Mouse (Mus musculus): ENCODE results near the gene Tmem50b.
"Not testable (repeated sequence)": the region's sequence is repeated elsewhere in the genome, so short reads cannot be mapped to it uniquely, and the experiment has no call there.

Gene Tmem50b

GRCm38 (mm10) chr16:91538513-91538912 is 59.1 kb downstream of the Tmem50b start:
- no peak for ATAC-seq (ENCODE audit: low TSS enrichment)

DNA sequence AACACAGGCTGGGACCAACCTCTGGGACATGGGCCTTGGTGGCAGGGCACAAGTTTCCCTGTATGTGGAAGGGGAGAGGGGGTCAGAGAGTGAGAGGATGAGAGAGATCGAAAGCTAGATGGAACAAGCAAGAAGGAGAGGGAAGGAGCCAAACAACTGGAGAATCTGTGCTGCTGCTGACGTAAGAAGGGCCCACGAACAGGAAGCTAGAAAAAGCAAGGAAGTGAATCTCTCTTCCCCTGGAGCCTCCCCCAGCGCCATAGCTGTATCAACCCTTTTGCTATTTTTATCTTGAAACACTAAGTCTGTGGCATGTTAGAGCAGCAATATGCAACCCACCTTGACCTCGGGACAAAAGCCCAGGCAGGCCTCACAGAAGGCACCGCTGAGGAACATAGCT is 59.5 kb downstream of the Tmem50b start:
- ATAC-seq (ENCODE audit: low TSS enrichment): no peak

GRCm38 (mm10) chr16:91537065-91537464 is 60.5 kb downstream of the Tmem50b start:
- ATAC-seq (ENCODE audit: low TSS enrichment): no peak

GRCm38 (mm10) chr16:91536372-91536771 is 61.2 kb downstream of the Tmem50b start:
- no peak for ATAC-seq (ENCODE audit: low TSS enrichment)

- ATAC-seq (ENCODE audit: low TSS enrichment): no peak
Measured at GRCm38 (mm10) chr16:91534888-91535287, 62.7 kb downstream of the Tmem50b start.

GRCm38 (mm10) chr16:91534477-91534876 is 63.1 kb downstream of the Tmem50b start:
- ATAC-seq (ENCODE audit: low TSS enrichment): 0 out of 2 replicates have a peak, but pooled peaks have one; percentile 66

DNA sequence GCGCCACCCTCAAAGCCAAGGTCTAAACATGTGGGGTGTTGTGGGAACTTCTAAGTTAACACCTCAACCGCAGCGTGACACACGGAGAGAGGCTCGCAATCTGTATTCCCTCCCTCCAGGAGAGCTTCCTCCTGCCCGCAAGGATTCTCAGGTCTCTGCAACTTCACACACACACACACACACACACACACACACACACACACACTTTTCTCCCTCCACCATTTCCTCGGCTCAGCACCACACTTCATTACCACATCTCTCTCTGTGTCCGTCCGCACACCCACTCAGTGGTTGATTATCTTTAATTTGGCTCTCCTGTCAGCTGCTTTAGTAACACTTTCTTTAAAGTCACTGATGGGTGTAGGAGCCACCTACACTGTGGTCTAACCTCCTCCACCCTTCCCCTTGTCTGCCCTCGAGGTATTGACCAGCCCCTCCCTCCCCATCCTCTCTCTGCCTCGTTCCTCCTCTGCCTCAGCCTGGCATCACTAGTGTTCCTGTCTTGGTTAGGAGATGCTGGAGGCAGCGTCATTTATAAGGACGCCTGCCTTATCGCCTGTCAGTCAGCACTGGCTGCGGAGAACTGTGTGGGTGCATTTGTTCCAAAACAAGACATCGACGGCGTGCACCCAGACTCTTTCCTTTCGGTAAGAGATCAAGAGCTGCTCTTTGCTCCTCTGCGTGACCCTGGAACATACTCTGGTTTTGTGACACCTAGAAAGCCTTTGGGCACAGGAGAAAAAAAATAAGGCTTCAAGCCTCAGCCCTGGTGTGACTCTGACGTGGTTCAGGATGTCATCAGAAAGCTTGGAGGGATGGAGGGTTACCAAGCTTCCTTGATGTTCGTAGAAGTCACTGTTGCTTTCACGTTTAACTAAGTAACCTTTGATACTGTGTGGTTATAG is 64.3 kb downstream of the Tmem50b start:
- ATAC-seq (ENCODE audit: low TSS enrichment): peak; percentile 44; the same call in 1 of the 2 replicates

GRCm38 (mm10) chr16:91532429-91532828 is 65.2 kb downstream of the Tmem50b start:
- ATAC-seq (ENCODE audit: low TSS enrichment): no peak

- no peak for ATAC-seq (ENCODE audit: low TSS enrichment)
Measured at GRCm38 (mm10) chr16:91531856-91532255, 65.7 kb downstream of the Tmem50b start.

GRCm38 (mm10) chr16:91530830-91531229 is 66.8 kb downstream of the Tmem50b start:
- not testable (repeated sequence) for ATAC-seq (ENCODE audit: low TSS enrichment)

DNA sequence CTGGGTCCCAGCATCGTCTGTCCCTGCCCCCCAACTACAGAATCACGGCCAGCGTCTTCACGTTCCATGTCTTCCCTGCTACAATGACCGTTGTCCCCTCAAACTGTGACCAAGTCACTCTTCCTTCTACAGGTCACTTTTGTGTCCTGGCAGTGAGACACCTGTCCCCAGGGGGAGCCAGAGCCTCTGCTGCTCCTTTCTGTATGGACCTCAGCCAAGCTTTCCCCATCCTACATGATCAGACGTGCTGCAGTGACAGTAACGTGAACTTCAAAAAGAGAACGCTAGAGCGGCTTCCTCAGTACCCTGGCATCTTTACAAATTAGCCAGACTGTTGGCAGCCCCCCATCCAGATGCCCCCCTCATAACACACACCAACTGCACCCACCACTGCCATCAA is 69.0 kb downstream of the Tmem50b start:
- no peak for ATAC-seq (ENCODE audit: low TSS enrichment)

- ATAC-seq (ENCODE audit: low TSS enrichment): no peak
Measured at GRCm38 (mm10) chr16:91527500-91527899, 70.1 kb downstream of the Tmem50b start.

- ATAC-seq (ENCODE audit: low TSS enrichment): no peak
Measured at GRCm38 (mm10) chr16:91527051-91527450, 70.5 kb downstream of the Tmem50b start.

DNA sequence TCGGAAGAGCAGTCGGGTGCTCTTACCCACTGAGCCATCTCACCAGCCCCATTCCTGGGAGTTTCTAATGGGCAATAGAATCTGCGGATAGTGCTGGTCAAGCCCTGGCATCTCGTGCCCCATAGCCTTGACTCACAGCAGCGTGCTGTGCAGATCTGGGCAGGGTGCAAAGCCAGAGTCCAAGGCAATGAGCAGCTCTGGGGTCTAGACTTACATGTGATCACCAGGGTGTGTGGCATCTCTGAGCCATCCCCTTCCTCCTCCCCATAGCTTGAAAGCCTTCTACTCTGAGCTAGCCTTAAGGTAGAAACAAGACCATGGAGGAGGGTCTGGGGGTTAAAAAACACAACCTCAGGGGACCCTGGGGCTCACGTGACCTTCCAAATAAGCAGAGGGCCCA is 71.3 kb downstream of the Tmem50b start:
- ATAC-seq (ENCODE audit: low TSS enrichment): no peak
